Mouse (Mus musculus): ENCODE data around the gene Gadd45a. TPM values are rescaled to one million over a fixed set of nuclear protein-coding genes. Genes with fewer than 3 reads are reported as not detected.

Gadd45a gene
- total and polyA plus RNA-seq, 3 experiments = 12.5 to 26.2 (median 19.5) TPM

GRCm38 (mm10) chr6:66998645-66999044 lies 38.6 kb downstream of the Gadd45a start:
- H3K27me3 ChIP-seq (replicated peaks) = no peaks in the 10 kb centered on the region
- in situ Hi-C loops (cut with MboI; ENCODE audit: low pct_ligation_motif_present, low pct_unique_long_range_greater_than_20kb, low sequenced_read_pairs) = no loop called here
- H3K9me3 ChIP-seq (replicated peaks; ENCODE audit: low read length) = no peaks in the 10 kb centered on the region
- no peak overlapping the region for H3K9ac ChIP-seq (ENCODE audit: insufficient read depth, low read depth)
- H3K36me3 ChIP-seq (replicated peaks in 1 of 2; ENCODE audit: control insufficient read depth in 1 of 2, insufficient read depth in 1 of 2, low read length in 1 of 2) = no peaks in the 10 kb centered on the region
- H3K4me3 ChIP-seq (replicated peaks in 1 of 3; ENCODE audit: low read depth in 2 of 3, low read length in 2 of 3, poor library complexity in 1 of 3) = no peak overlapping the region
- H3K4me1 ChIP-seq (ENCODE audit: control insufficient read depth in 1 of 2, insufficient read depth in 2 of 2) = peaks cover 0 to 8% of the 10 kb centered on the region in 2 experiments; a peak in 1 of 4 replicates
- TF ChIP-seq MEF2A (IDR thresholded peaks at IDR 0.05; ENCODE audit: borderline replicate concordance, low read depth, low read length) = no peak
- no peak for TF ChIP-seq POLR2AphosphoS2 (IDR thresholded peaks at IDR 0.05; ENCODE audit: low read depth, low read length)
- TF ChIP-seq ZMIZ1 (IDR thresholded peaks at IDR 0.05; ENCODE audit: low read depth, low read length) = no peak
- no peak for TF ChIP-seq ELF1 (IDR thresholded peaks at IDR 0.05; ENCODE audit: low read depth, low read length)
- TF ChIP-seq RCOR1 (conservative IDR thresholded peaks at IDR 0.05; ENCODE audit: low read depth, low read length) = no peak
- TF ChIP-seq MAFK (IDR thresholded peaks at IDR 0.05; ENCODE audit: insufficient replicate concordance, low read length) = no peak
- TF ChIP-seq POLR2A (IDR thresholded peaks at IDR 0.05; ENCODE audit: low read depth, low read length) = no peak
- no peak overlapping the region for H3K4me2 ChIP-seq (ENCODE audit: insufficient read depth, low read depth, poor library complexity, severe bottlenecking)
- DNase-seq (ENCODE audit: extremely low read depth) = no peak
- no peaks in the 10 kb centered on the region for H3K79me2 ChIP-seq (replicated peaks; ENCODE audit: control insufficient read depth, extremely low read depth, insufficient read depth, poor library complexity, severe bottlenecking)
- H3K27ac ChIP-seq (ENCODE audit: insufficient read depth, low read depth) = no peak overlapping the region
- dilution Hi-C loops (cut with MboI; ENCODE audit: extremely low pct_ligation_motif_present, extremely low pct_unique_long_range_greater_than_20kb, low sequenced_read_pairs) = no loop called here

- in situ Hi-C loops (cut with MboI; ENCODE audit: low pct_ligation_motif_present, low pct_unique_long_range_greater_than_20kb, low sequenced_read_pairs) = no loop called here
These were observed 41.0 kb downstream of the Gadd45a start for GRCm38 (mm10) chr6:66996257-66996656.

GRCm38 (mm10) chr6:66995825-66996224 lies 41.4 kb downstream of the Gadd45a start:
- Histone ChIP-seq H3K4me2 (ENCODE audit: insufficient read depth, low read depth, poor library complexity, severe bottlenecking) (no peak overlapping the region), H3K36me3 (replicated peaks in 1 of 2; ENCODE audit: control insufficient read depth in 1 of 2, insufficient read depth in 1 of 2, low read length in 1 of 2) (no peaks in the 10 kb centered on the region), H3K9ac (ENCODE audit: insufficient read depth, low read depth) (no peak overlapping the region), H3K79me2 (replicated peaks; ENCODE audit: control insufficient read depth, extremely low read depth, insufficient read depth, poor library complexity, severe bottlenecking) (no peaks in the 10 kb centered on the region), H3K27ac (ENCODE audit: insufficient read depth, low read depth) (no peak overlapping the region), H3K9me3 (replicated peaks; ENCODE audit: low read length) (no peaks in the 10 kb centered on the region), H3K4me1 (ENCODE audit: control insufficient read depth in 1 of 2, insufficient read depth in 2 of 2) (peaks cover 0 to 8% of the 10 kb centered on the region in 2 experiments; a peak in 1 of 4 replicates), H3K27me3 (replicated peaks) (no peaks in the 10 kb centered on the region), H3K4me3 (replicated peaks in 1 of 3; ENCODE audit: low read depth in 2 of 3, low read length in 2 of 3, poor library complexity in 1 of 3) (no peak overlapping the region)
- TF ChIP-seq RAD21 (IDR thresholded peaks at IDR 0.05; ENCODE audit: low read depth, low read length) (no peak), USF2 (conservative IDR thresholded peaks at IDR 0.05; ENCODE audit: low read depth, low read length) (no peak), ZC3H11A (IDR thresholded peaks at IDR 0.05; ENCODE audit: low read depth, low read length) (no peak), EP300 (IDR thresholded peaks at IDR 0.05; ENCODE audit: low read length) (no peak), IRF4 (IDR thresholded peaks at IDR 0.05; ENCODE audit: low read depth, low read length) (no peak), NELFE (IDR thresholded peaks at IDR 0.05; ENCODE audit: low read depth, low read length) (no peak), ETS1 (conservative IDR thresholded peaks at IDR 0.05; ENCODE audit: low read depth, low read length) (no peak), TBP (conservative IDR thresholded peaks at IDR 0.05; ENCODE audit: low read depth, low read length) (no peak), GABPA (IDR thresholded peaks at IDR 0.05; ENCODE audit: insufficient replicate concordance, low read depth, low read length) (no peak), MAX (IDR thresholded peaks at IDR 0.05; ENCODE audit: low read length) (no peak), ZNF384 (IDR thresholded peaks at IDR 0.05; ENCODE audit: low read depth, low read length) (no peak), USF1 (IDR thresholded peaks at IDR 0.05; ENCODE audit: low read depth, low read length) (no peak), UBTF (IDR thresholded peaks at IDR 0.05; ENCODE audit: low read depth, low read length) (no peak), MAFK (IDR thresholded peaks at IDR 0.05; ENCODE audit: insufficient replicate concordance, low read length) (no peak)
- no peak for DNase-seq (ENCODE audit: extremely low read depth)
- dilution Hi-C loops (cut with MboI; ENCODE audit: extremely low pct_ligation_motif_present, extremely low pct_unique_long_range_greater_than_20kb, low sequenced_read_pairs) (no loop called here), in situ Hi-C loops (cut with MboI; ENCODE audit: low pct_ligation_motif_present, low pct_unique_long_range_greater_than_20kb, low sequenced_read_pairs) (no loop called here)

More at GRCm38 (mm10) chr6:66996257-66996656, 41.0 kb downstream of the Gadd45a start:
- no peak for DNase-seq (ENCODE audit: extremely low read depth)
- H3K27ac ChIP-seq (ENCODE audit: insufficient read depth, low read depth) = no peak overlapping the region
- H3K36me3 ChIP-seq (replicated peaks in 1 of 2; ENCODE audit: control insufficient read depth in 1 of 2, insufficient read depth in 1 of 2, low read length in 1 of 2) = no peaks in the 10 kb centered on the region
- dilution Hi-C loops (cut with MboI; ENCODE audit: extremely low pct_ligation_motif_present, extremely low pct_unique_long_range_greater_than_20kb, low sequenced_read_pairs) = no loop called here
- H3K9ac ChIP-seq (ENCODE audit: insufficient read depth, low read depth) = no peak overlapping the region
- H3K9me3 ChIP-seq (replicated peaks; ENCODE audit: low read length) = no peaks in the 10 kb centered on the region
- peaks cover 0 to 8% of the 10 kb centered on the region in 2 experiments; a peak in 1 of 4 replicates for H3K4me1 ChIP-seq (ENCODE audit: control insufficient read depth in 1 of 2, insufficient read depth in 2 of 2)
- H3K4me2 ChIP-seq (ENCODE audit: insufficient read depth, low read depth, poor library complexity, severe bottlenecking) = no peak overlapping the region
- no peak overlapping the region for H3K4me3 ChIP-seq (replicated peaks in 1 of 3; ENCODE audit: low read depth in 2 of 3, low read length in 2 of 3, poor library complexity in 1 of 3)
- TF ChIP-seq RAD21 (IDR thresholded peaks at IDR 0.05; ENCODE audit: low read depth, low read length) (no peak), MAFK (IDR thresholded peaks at IDR 0.05; ENCODE audit: insufficient replicate concordance, low read length) (no peak), UBTF (IDR thresholded peaks at IDR 0.05; ENCODE audit: low read depth, low read length) (no peak), ETS1 (conservative IDR thresholded peaks at IDR 0.05; ENCODE audit: low read depth, low read length) (no peak), CTCF (conservative IDR thresholded peaks at IDR 0.05 in 1 of 2, IDR thresholded peaks at IDR 0.05 in 1 of 2; ENCODE audit: low read depth in 2 of 2, low read length in 2 of 2) (no peak), JUN (IDR thresholded peaks at IDR 0.05; ENCODE audit: insufficient read depth, low read depth, low read length) (no peak), ELF1 (IDR thresholded peaks at IDR 0.05; ENCODE audit: low read depth, low read length) (no peak), PAX5 (IDR thresholded peaks at IDR 0.05; ENCODE audit: low read length) (no peak), MEF2A (IDR thresholded peaks at IDR 0.05; ENCODE audit: borderline replicate concordance, low read depth, low read length) (no peak), IRF4 (IDR thresholded peaks at IDR 0.05; ENCODE audit: low read depth, low read length) (no peak), CHD1 (IDR thresholded peaks at IDR 0.05; ENCODE audit: low read depth, low read length) (no peak), ZMIZ1 (IDR thresholded peaks at IDR 0.05; ENCODE audit: low read depth, low read length) (no peak), POLR2AphosphoS2 (IDR thresholded peaks at IDR 0.05; ENCODE audit: low read depth, low read length) (no peak), JUND (conservative IDR thresholded peaks at IDR 0.05; ENCODE audit: low read depth, low read length) (no peak), ZKSCAN1 (IDR thresholded peaks at IDR 0.05; ENCODE audit: borderline replicate concordance, low read depth, low read length) (no peak)
- H3K27me3 ChIP-seq (replicated peaks) = no peaks in the 10 kb centered on the region
- no peaks in the 10 kb centered on the region for H3K79me2 ChIP-seq (replicated peaks; ENCODE audit: control insufficient read depth, extremely low read depth, insufficient read depth, poor library complexity, severe bottlenecking)
